Mouse (Mus musculus) bone marrow, adult 2 months (tissue): ENCODE measurements around the gene Pgm1. TPM values are rescaled to one million over a fixed set of nuclear protein-coding genes. Genes with fewer than 3 reads are reported as not detected.

ENCODE experiments used
- H3K27ac ChIP-seq: fragments of 200-500 bp; 2 replicates; pipeline ENCODE4 v1.5.1; 2012; ENCODE audit warnings: low read depth, mild to moderate bottlenecking, control low read depth, inconsistent platforms, low read length; ENCODE audit not compliant: control insufficient read depth, poor library complexity, insufficient read depth
- H3K4me1 ChIP-seq: fragments of 200-500 bp; 2 replicates; pipeline ENCODE4 v1.6.1; 2011; ENCODE audit warnings: low read length; ENCODE audit not compliant: control insufficient read depth, insufficient read depth
- H3K4me3 ChIP-seq: fragments of 200-500 bp; replicated peaks from 2 replicates; pipeline ENCODE3; 2011; ENCODE audit warnings: mild to moderate bottlenecking, low read depth, low read length, control low read depth; ENCODE audit not compliant: control insufficient read depth
- CTCF ChIP-seq: fragments of 200-500 bp; IDR thresholded peaks from 2 replicates; pipeline ENCODE4 v1.5.1; 2011; ENCODE audit warnings: low read length, control low read depth; ENCODE audit not compliant: control insufficient read depth, insufficient read depth
- POLR2A ChIP-seq: fragments of 200-500 bp; IDR thresholded peaks from 2 replicates; pipeline ENCODE4 v1.6.1; 2011; ENCODE audit warnings: low read depth, mild to moderate bottlenecking, control low read depth, low read length, borderline replicate concordance; ENCODE audit not compliant: control insufficient read depth
- WGBS: fragments of 180-500 bp; shearing (Covaris S2); methylation state at CpG from one replicate; pipeline ENCODE4 v1.1.7; 2018; 5-methylcytosine and 5-hydroxymethylcytosine counted together
- polyA plus RNA-seq: library from polyadenylated mRNA; stranded (reverse); fragments of >200 nt; gene quantifications from 2 replicates; pipeline ENCODE4 v1.2.4, GENCODE M21; 2011; ENCODE audit warnings: low replicate concordance; ENCODE audit not compliant: missing spikeins, insufficient read depth, insufficient read length

The Pgm1 gene
- polyA plus RNA-seq, result 5.3 and 9.3 TPM in 2 replicates

DNA sequence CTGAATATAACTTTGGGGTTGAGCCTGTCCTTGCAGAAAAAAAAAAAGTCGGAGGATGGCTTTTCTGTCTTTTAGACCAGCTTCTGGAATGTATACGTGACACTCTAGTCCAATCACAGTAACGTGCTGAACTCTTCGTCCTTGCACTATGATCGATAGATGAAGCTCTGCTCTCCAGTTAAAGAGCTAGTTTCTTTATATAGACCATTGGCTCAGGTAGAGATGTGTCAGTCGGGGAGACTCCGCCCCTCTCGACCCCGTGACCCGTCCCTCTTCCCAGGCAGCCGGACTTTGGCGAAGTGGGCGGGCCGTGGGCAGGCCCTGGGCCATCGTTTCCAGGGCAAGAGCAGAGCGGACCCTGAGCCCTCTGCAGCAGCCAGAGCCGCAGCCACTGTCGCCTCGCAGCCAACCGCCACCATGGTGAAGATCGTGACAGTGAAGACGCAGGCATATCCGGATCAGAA is at the start of gene Pgm1:
Gene Pgm1, plus strand, starts transcription at position 266 of the 464 bp plus-strand sequence.
- peak within 1 kb of the TSS; percentile 80 for H3K4me3 ChIP-seq
- TF ChIP-seq CTCF, result no peak
- TF ChIP-seq POLR2A, result peak; percentile 56; the same call in 1 of the 2 replicates
- WGBS, result 2% methylated on average over 23 of the region's 23 CpGs
- H3K27ac ChIP-seq, result peak within 1 kb of the TSS; percentile 91
- no peaks in the 10 kb centered on the region for H3K4me1 ChIP-seq

GRCm38 (mm10) chr4:99881882-99882281 is 47.3 kb upstream of the Pgm1 start:
- TF ChIP-seq CTCF, result no peak
- TF ChIP-seq POLR2A, result no peak
- H3K4me3 ChIP-seq, result no peak overlapping the region
- no peak overlapping the region for H3K27ac ChIP-seq
- no peaks in the 10 kb centered on the region for H3K4me1 ChIP-seq

- TF ChIP-seq CTCF, result no peak
- no peak overlapping the region for H3K27ac ChIP-seq
- H3K4me3 ChIP-seq, result no peak overlapping the region
- H3K4me1 ChIP-seq, result no peaks in the 10 kb centered on the region
Measured at GRCm38 (mm10) chr4:99882405-99882804, 46.8 kb upstream of the Pgm1 start.

DNA sequence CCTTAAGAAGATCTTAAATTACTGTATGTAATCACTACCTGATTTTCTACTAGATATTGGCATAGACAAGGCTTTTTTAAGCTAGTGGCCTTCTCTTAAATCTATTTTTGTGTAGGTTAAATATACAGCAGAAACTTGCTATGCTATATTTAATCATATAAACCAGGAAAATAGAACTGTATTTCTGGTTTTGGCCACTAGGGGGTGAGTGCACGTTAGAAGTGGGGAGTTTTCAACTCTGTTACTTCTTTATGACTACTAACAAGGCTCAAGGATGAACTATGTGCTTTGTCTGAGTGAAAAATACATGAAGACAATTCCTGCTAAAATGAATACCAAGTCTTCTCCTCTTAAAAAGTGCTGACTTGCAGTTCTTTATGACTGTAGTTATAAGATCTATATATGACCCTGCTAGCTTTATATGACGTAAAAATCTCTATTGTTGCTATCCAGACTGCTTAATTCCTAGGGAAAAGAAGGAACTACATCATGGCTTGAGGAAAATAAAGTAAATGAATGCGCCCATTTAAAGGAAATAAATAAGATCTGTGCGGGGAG is 15.2 kb upstream of the Pgm1 start:
- WGBS, result 61% methylated on average over 4 of the region's 4 CpGs

DNA sequence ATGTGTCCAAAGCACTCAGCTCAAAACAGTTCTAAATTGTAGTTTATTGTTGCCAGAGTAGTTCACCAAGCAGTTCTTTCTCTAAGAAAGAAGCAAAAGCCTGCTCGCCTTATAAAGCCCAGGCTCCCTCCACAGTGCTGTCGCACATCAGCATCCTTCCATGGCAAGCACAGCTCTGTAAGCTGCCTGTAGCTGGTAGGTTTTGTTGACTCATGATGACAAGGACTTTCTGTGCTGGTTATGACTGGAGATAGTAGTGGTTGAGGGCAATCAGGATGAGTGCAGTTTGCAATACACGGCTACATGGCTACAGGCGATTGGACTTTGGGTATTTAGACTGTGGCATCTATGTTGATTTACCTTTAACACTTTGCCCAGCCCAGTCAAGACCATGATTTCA is 2.8 kb upstream of the Pgm1 start:
- H3K4me1 ChIP-seq, result no peaks in the 10 kb centered on the region

More for the DNA sequence above, 15.2 kb upstream of the Pgm1 start:
- Histone ChIP-seq H3K4me1 (no peaks in the 10 kb centered on the region), H3K4me3 (no peak overlapping the region), H3K27ac (no peak overlapping the region)
- TF ChIP-seq CTCF, result no peak
- no peak for TF ChIP-seq POLR2A

DNA sequence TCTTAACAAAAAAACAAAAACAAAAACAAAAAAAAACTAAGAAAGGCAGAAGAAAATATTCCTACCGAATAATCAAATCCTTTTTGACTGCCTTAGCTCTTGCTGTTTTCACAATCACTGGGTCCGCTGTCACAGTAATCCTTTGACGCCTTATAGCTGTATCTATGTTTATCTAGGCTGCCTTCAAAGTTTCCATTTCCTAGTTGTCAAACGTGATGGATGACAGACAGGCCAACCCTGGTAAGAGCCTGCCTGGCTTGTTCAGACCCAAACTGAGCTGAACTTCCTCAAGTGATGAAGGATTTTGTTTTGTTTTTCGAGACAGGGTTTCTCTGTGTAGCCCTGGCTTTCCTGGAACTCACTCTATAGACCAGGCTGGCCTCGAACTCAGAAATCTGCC is 693 bp upstream of the Pgm1 start:
- Histone ChIP-seq H3K4me1 (no peaks in the 10 kb centered on the region), H3K27ac (no peak overlapping the region), H3K4me3 (no peak overlapping the region)
- 16% methylated on average over 6 of the region's 6 CpGs for WGBS
- TF ChIP-seq POLR2A, result no peak
- TF ChIP-seq CTCF, result no peak

More for the DNA sequence above, 2.8 kb upstream of the Pgm1 start:
- no peak overlapping the region for H3K27ac ChIP-seq
- TF ChIP-seq POLR2A (no peak), CTCF (no peak)
- no peak overlapping the region for H3K4me3 ChIP-seq
- 68% methylated on average over 4 of the region's 4 CpGs for WGBS

- no peaks in the 10 kb centered on the region for H3K4me1 ChIP-seq
- TF ChIP-seq POLR2A (peak; percentile 1; the same call in 1 of the 2 replicates), CTCF (no peak)
- H3K27ac ChIP-seq, result peak within 1 kb of the TSS; percentile 91
- 1% methylated on average over 57 of the region's 57 CpGs for WGBS
- H3K4me3 ChIP-seq, result peak within 1 kb of the TSS; percentile 80
Measured at GRCm38 (mm10) chr4:99929613-99930517, 651 bp downstream of the Pgm1 start, which contains the start of gene Itgb3bp. Gene Itgb3bp, minus strand, starts transcription at chr4:99929813.

DNA sequence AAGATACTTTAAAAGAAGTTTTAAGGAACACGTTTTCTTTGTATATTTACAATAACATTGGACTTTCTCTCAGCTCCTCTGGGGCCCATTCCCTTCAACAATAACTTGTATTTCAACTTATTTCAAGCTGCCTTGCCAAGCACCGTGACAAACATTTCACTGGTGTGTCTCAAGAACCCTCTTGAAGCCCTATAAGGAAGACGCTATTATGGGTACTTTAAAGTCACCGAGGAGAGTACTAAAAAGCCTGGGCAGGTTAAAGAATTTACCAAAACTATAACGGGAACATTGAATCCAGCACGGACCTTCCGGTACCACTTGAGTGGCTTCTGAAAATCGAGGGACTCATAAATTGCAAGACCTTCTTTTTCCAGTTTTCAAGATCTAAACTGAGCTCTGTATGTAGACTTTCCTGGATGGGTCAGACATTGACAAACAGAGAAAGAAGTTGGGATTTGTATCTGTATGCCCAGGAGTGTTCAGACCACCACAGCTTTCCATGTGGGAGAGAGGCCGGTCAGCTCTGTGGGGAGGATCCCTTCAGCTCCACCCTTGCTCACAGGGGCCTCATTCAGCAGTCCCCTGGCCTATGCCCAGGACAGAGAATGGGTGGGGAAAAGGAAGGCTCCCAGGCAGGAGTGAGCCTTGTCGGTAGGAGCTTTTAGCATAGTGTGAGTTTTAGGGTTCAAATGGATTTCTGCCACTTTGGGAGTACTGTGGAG is 1.5 kb downstream of the Pgm1 start:
- Histone ChIP-seq H3K4me1 (no peaks in the 10 kb centered on the region), H3K4me3 (no peak overlapping the region), H3K27ac (no peak overlapping the region)
- TF ChIP-seq CTCF (no peak), POLR2A (no peak)
- WGBS, result 50% methylated on average over 10 of the region's 10 CpGs

DNA sequence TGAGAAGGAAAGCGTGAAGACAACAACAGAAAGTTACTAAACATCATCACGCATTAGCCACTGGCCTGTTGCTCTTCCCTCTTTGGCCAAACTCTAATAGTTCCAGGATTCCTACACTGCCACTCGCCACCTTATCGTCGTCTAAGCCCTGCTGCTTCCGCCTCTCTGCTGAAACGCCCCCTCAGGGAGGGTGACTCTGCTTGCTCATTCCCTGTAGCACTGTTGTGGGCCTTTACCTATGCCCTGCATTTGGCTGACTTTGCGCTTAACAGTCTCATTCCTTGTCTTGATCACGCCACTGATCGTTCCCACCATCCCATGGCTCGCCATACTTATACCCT is 2.0 kb downstream of the Pgm1 start:
- Histone ChIP-seq H3K4me3 (no peak overlapping the region), H3K4me1 (no peaks in the 10 kb centered on the region), H3K27ac (no peak overlapping the region)
- WGBS, result 70% methylated on average over 11 of the region's 11 CpGs
- TF ChIP-seq POLR2A, result no peak
- no peak for TF ChIP-seq CTCF
